10 mouse cellular contexts compared by ENCODE assay signal in genomic region chr9:105282725-105283124, GRCm38 (mm10).
DNase-seq lines count a peak whose midpoint lies in the region; ATAC-seq and TF ChIP-seq lines count a peak whose summit lies in the region.
"Had no signal": no experiment of that assay in that cellular context is flagged by ENCODE, and none has a peak within 500 bp of the region (broad histone marks: within the 10 kb centered on the region; RNA-seq: fewer than 3 reads in every experiment).

No protein-coding gene starts in this region.

- no peaks in the 10 kb centered on the region for H3K36me3 ChIP-seq in hindbrain, embryonic 10.5 days
- no peaks in the 10 kb centered on the region for H3K36me3 ChIP-seq in hindbrain, embryonic 13.5 days
- H3K36me3 ChIP-seq in thymus, adult 2 months (ENCODE audit: control insufficient read depth, insufficient read depth, low read length), result no peaks in the 10 kb centered on the region
- H3K36me3 ChIP-seq: embryonic facial prominence, embryonic 15.5 days; limb, embryonic 15.5 days had no signal

- 0 out of 2 replicates have a peak, but pooled peaks cover 4% of the 10 kb centered on the region for H3K4me1 ChIP-seq in hindbrain, embryonic 10.5 days (replicated peaks)
- peaks cover 7% of the 10 kb centered on the region for H3K4me1 ChIP-seq in hindbrain, embryonic 13.5 days (replicated peaks)
- no peaks in the 10 kb centered on the region for H3K4me1 ChIP-seq in thymus, adult 2 months (replicated peaks; ENCODE audit: control insufficient read depth, insufficient read depth, low read length)
- H3K4me1 ChIP-seq: embryonic facial prominence, embryonic 15.5 days; limb, embryonic 15.5 days had no signal

- TF ChIP-seq POLR2A in thymus, adult 2 months (IDR thresholded peaks at IDR 0.05; ENCODE audit: control insufficient read depth, extremely low read depth, insufficient read depth, low read length, poor library complexity), result no peak

- no peak overlapping the region for H3K27ac ChIP-seq in hindbrain, embryonic 10.5 days
- no peak overlapping the region for H3K27ac ChIP-seq in hindbrain, embryonic 13.5 days
- H3K27ac ChIP-seq in thymus, adult 2 months (ENCODE audit: control insufficient read depth, insufficient read depth, low read length), result no peak overlapping the region
- H3K27ac ChIP-seq: embryonic facial prominence, embryonic 15.5 days; limb, embryonic 15.5 days had no signal

- H3K9ac ChIP-seq in hindbrain, embryonic 13.5 days, result no peak overlapping the region
- H3K9ac ChIP-seq: embryonic facial prominence, embryonic 15.5 days; limb, embryonic 15.5 days had no signal

- intact Hi-C loops in heart, postnatal 36 days (cut with DNase I), result no loop called here

- H3K27me3 ChIP-seq in hindbrain, embryonic 10.5 days (ENCODE audit: insufficient read depth, poor library complexity, severe bottlenecking), result no peaks in the 10 kb centered on the region
- no peaks in the 10 kb centered on the region for H3K27me3 ChIP-seq in hindbrain, embryonic 13.5 days
- H3K27me3 ChIP-seq in thymus, adult 2 months (ENCODE audit: control insufficient read depth, insufficient read depth, low read length), result no peaks in the 10 kb centered on the region
- H3K27me3 ChIP-seq: embryonic facial prominence, embryonic 15.5 days; limb, embryonic 15.5 days had no signal

- WGBS in hindbrain, embryonic 10.5 days, result 29% methylated on average over 4 of the region's 4 CpGs
- WGBS in hindbrain, embryonic 13.5 days, result 26% methylated on average over 4 of the region's 4 CpGs
- WGBS in thymus, adult 2 months, result 33% methylated on average over 4 of the region's 4 CpGs

- ATAC-seq in hindbrain, embryonic 13.5 days (ENCODE audit: low FRiP score), result no peak

- no peak overlapping the region for H3K4me2 ChIP-seq in hindbrain, embryonic 13.5 days
- H3K4me2 ChIP-seq: embryonic facial prominence, embryonic 15.5 days; limb, embryonic 15.5 days had no signal

- DNase-seq in hindbrain, embryonic 10.5 days (ENCODE audit: low spot score), result peak; percentile 51
- DNase-seq in thymus, postnatal 14 days, result peak; percentile 17
- DNase-seq in thymus, adult 2 months, result no peak
- DNase-seq in embryo, embryonic 11 days, result peak; percentile 71
- DNase-seq in mesoderm, embryonic 11.5 days (ENCODE audit: low read depth, low spot score), result peak; percentile 61
- DNase-seq in heart, postnatal 36 days, result no peak
- no peak for DNase-seq in layer of hippocampus, adult 11-12 months (ENCODE audit: low spot score)

- no peaks in the 10 kb centered on the region for H3K9me3 ChIP-seq in hindbrain, embryonic 10.5 days
- H3K9me3 ChIP-seq in hindbrain, embryonic 13.5 days, result no peaks in the 10 kb centered on the region
- H3K9me3 ChIP-seq: embryonic facial prominence, embryonic 15.5 days; limb, embryonic 15.5 days had no signal

- TF ChIP-seq CTCF in thymus, adult 2 months (IDR thresholded peaks at IDR 0.05; ENCODE audit: borderline replicate concordance, control insufficient read depth, extremely low read depth, insufficient read depth, low read length, poor library complexity), result no peak

- H3K4me3 ChIP-seq in hindbrain, embryonic 10.5 days, result no peak overlapping the region
- no peak overlapping the region for H3K4me3 ChIP-seq in hindbrain, embryonic 13.5 days
- H3K4me3 ChIP-seq in thymus, adult 2 months (ENCODE audit: control insufficient read depth, insufficient read depth, low read length), result no peak overlapping the region
- H3K4me3 ChIP-seq: embryonic facial prominence, embryonic 15.5 days; limb, embryonic 15.5 days had no signal

Comparison
In these comparisons a context has a peak if more than half of its experiments do, and no peak if none do; other contexts are left out.
1. DNase-seq: peak in hindbrain, embryonic 10.5 days (single experiment), thymus, postnatal 14 days (single experiment), embryo, embryonic 11 days (single experiment) and mesoderm, embryonic 11.5 days (single experiment); none in thymus, adult 2 months (single experiment), heart, postnatal 36 days (0 of 2) and layer of hippocampus, adult 11-12 months (single experiment).